Mouse (Mus musculus): Measurements from ENCODE around the gene Lonp1. TPM values are rescaled to one million over a fixed set of nuclear protein-coding genes. Genes with fewer than 3 reads are reported as not detected.

Lonp1 gene
- 73.6 and 76.2 TPM in 2 replicates for polyA plus RNA-seq (2012; rRNA removed)

DNA sequence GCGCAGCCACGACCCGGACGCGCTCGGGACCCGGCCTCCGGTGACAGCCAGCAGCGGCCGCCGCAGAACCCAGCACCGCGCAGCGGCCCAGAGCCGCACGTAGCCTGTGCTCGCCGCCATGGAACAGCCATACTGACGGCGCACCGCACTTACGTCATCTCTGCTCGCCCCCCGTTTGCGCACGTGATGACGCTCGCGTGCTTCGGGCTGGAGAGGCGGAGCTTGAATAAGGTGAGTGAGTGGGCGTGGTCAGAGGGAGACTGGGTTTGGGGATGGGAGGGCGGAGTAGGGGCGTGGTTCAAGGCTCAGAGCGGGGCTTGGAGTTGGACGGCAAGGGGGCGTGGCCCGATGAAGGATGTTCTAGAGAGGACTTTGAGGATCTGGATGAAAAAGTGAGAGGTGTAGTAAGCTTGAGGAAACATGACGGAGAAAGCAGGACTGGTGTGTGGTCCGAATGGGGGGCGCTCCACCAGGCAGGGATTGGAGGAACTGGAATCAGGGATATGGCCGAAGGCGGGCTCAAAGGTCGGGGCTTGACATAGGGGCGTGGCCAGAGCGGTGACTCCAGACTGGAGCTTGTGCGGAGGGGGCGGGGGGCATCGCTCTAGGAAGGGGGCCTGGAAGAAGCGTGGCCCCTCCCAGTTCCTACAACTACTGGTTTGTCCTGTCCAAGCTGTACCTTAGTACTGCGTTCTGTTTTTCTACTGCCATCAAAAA lies at the start of gene Lonp1:
Lonp1 (minus strand) TSS at position 134 of the 717 bp plus-strand sequence.

DNA sequence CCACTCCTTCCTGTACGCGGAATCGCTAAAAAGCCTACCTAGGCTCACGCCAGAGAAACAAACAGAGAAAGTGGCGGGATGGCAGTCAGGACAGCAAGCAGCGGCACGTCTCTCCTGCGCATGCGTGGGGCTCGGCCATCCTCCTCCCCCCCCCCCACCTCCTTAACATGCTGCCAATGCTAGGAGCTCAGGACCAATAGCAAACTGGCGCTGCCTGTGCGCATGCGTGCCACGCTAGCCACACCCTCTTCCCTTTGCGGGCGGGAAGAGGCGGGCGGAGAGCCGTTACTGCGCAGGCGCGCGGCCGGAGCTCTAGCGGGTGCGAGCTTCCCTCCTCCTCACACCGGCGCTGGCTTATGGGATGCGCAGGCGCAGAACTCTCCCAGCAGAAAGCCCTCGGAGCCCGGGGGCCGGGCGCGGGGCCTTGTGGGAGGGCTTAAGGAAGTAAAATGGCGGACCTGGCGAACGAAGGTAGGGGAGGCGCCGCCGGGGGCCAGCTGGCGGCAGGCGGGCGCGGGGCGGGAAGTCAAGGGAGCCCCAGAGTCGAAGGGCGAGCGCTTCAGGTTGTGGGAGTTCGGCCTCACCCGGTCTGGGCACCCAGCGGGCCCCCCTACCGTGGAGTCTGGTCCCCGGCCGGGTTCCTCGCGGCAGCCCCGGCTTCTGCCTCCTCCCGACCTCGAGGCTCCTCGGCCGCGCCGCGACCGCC lies 46.4 kb upstream of the Lonp1 start, which contains the start of gene Ranbp3:
Ranbp3 (plus strand) TSS at position 354 of the 706 bp plus-strand sequence.

DNA sequence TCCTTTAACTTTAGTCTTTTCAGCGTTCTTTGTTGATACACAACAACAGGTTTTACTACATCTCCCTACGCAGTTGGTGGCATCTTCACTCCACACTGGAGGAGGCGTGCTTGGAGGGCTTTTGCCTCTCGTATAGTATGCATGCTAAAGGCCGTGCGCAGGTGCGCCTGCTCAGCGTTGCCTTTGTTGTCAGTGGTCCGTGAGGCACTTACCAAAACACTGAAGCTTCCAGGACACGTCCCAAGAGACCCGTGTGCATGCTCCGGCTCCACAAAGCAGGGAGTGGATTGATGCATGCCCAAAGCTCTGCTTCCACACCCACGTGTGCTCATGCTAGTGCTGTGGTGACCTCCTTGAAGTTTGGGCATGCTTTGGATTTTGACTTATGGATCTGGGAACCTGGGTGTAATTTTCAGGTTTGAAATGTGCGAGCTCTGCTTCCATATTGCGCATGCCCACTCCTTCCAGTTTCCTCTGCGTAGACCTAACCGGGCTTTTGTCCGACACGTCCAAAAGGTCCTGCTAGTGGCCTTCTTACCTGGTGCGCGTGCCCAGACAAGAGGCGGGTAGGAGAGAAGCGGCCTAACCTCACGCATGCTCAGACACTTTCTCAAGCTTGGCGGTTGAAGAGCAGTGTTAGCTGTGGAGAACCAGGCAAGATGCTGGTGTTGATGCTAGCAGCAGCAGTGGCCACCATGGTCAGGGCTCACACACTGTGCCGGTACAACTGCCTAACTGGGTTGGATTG lies 1.0 kb upstream of the Lonp1 start, which contains the start of gene Catsperd:
Catsperd (plus strand) TSS at position 614 of the 748 bp plus-strand sequence.

GRCm38 (mm10) chr17:56613236-56613844 lies 13.3 kb downstream of the Lonp1 start, which contains the start of gene Rpl36:
Gene Rpl36 (plus strand): TSS chr17:56613416.

GRCm38 (mm10) chr17:56609452-56610171 lies 17.1 kb downstream of the Lonp1 start, which contains the start of gene 2410015M20Rik:
Gene 2410015M20Rik (minus strand): TSS chr17:56609771.

GRCm38 (mm10) chr17:56584257-56585130 lies 42.2 kb downstream of the Lonp1 start, which contains the start of the genes Safb2 and Safb:
Gene Safb2 (minus strand): TSS chr17:56584585.
Gene Safb (plus strand): TSS chr17:56584825.

Other genes with a start within 250 kb of the Lonp1 start
- 949 and 1,105 TPM in 2 replicates for gene Ptprs, start 150.4 kb downstream of the Lonp1 start, polyA plus RNA-seq (2012; rRNA removed)
- gene Znrf4, start 114.5 kb downstream of the Lonp1 start, polyA plus RNA-seq (2012; rRNA removed): not detected in 2 replicates
- 2.2 and 2.3 TPM in 2 replicates for gene Gm20219, start 72.5 kb downstream of the Lonp1 start, polyA plus RNA-seq (2012; rRNA removed)
- gene Safb2, start 42.3 kb downstream of the Lonp1 start, polyA plus RNA-seq (2012; rRNA removed): 70.2 and 80.7 TPM in 2 replicates
- gene Safb, start 42.1 kb downstream of the Lonp1 start, polyA plus RNA-seq (2012; rRNA removed): 111 and 125 TPM in 2 replicates
- gene 2410015M20Rik, start 17.1 kb downstream of the Lonp1 start, polyA plus RNA-seq (2012; rRNA removed): 107 and 117 TPM in 2 replicates
- 1,742 and 1,826 TPM in 2 replicates for gene Rpl36, start 13.5 kb downstream of the Lonp1 start, polyA plus RNA-seq (2012; rRNA removed)
- gene Catsperd, start 1.3 kb upstream of the Lonp1 start, polyA plus RNA-seq (2012; rRNA removed): 3.9 and 4.6 TPM in 2 replicates
- 137 and 142 TPM in 2 replicates for gene Ranbp3, start 46.4 kb upstream of the Lonp1 start, polyA plus RNA-seq (2012; rRNA removed)
- gene Ndufa11, start 90.9 kb upstream of the Lonp1 start, polyA plus RNA-seq (2012; rRNA removed): 297 and 335 TPM in 2 replicates
- gene Vmac, start 91.1 kb upstream of the Lonp1 start, polyA plus RNA-seq (2012; rRNA removed): 16.2 and 17.9 TPM in 2 replicates
- 4.3 and 4.5 TPM in 2 replicates for gene Nrtn, start 130.6 kb upstream of the Lonp1 start, polyA plus RNA-seq (2012; rRNA removed)
- gene Dus3l, start 137.9 kb upstream of the Lonp1 start, polyA plus RNA-seq (2012; rRNA removed): 192 and 196 TPM in 2 replicates
- gene Prr22, start 143.4 kb upstream of the Lonp1 start, polyA plus RNA-seq (2012; rRNA removed): 2.1 and 2.4 TPM in 2 replicates
- 3.2 and 3.9 TPM in 2 replicates for gene Rfx2, start 204.1 kb upstream of the Lonp1 start, polyA plus RNA-seq (2012; rRNA removed)
- 0.01 and 0.04 TPM in 2 replicates for gene Acsbg2, start 247.6 kb upstream of the Lonp1 start, polyA plus RNA-seq (2012; rRNA removed)
- 0.08 TPM in 2 replicates for gene 1700061G19Rik, start 248.6 kb upstream of the Lonp1 start, polyA plus RNA-seq (2012; rRNA removed)

All from central nervous system, embryonic 18 days (tissue).